Mouse (Mus musculus) cerebellum, adult 2 months (tissue): Measurements from ENCODE around the gene Dynlt1c.
"Not testable (repeated sequence)": the region's sequence is repeated elsewhere in the genome, so short reads cannot be mapped to it uniquely, and the experiment has no call there.

Source experiments
- CTCF ChIP-seq: fragments of 200-500 bp; IDR thresholded peaks from 2 replicates; pipeline ENCODE4 v1.5.1; 2011; ENCODE audit warnings: low read depth, mild to moderate bottlenecking, control low read depth, low read length, moderate library complexity, borderline replicate concordance; ENCODE audit not compliant: insufficient read depth
- POLR2A ChIP-seq: fragments of 200-500 bp; IDR thresholded peaks from 2 replicates; pipeline ENCODE4 v1.6.1; 2011; ENCODE audit warnings: low read length, control low read depth, borderline replicate concordance; ENCODE audit not compliant: insufficient read depth

- TF ChIP-seq POLR2A, CTCF: not testable (repeated sequence)
Observed at GRCm38 (mm10) chr17:6620035-6620434, 18.6 kb downstream of the Dynlt1c start.
